7 mouse cellular contexts compared by ENCODE assay signal in genomic region chr9:108569381-108570206, GRCm38 (mm10). TPM values are rescaled to one million over a fixed set of nuclear protein-coding genes. Genes with fewer than 3 reads are reported as not detected.
DNase-seq lines count a peak whose midpoint lies in the region; ATAC-seq and TF ChIP-seq lines count a peak whose summit lies in the region.

Gene Dalrd3 (plus strand): TSS chr9:108569886.

- peak within 1 kb of the TSS; percentile 91 for H3K27ac ChIP-seq in embryonic facial prominence, embryonic 10.5 days (replicated peaks)
- H3K27ac ChIP-seq in intestine, postnatal 0 days (ENCODE audit: low read depth, low read length) = peak within 1 kb of the TSS; percentile 91
- H3K27ac ChIP-seq in limb, embryonic 12.5 days = peak within 1 kb of the TSS; percentile 80
- H3K27ac ChIP-seq in midbrain, embryonic 15.5 days = peak within 1 kb of the TSS; percentile 75
- H3K27ac ChIP-seq in spleen, adult 2 months (ENCODE audit: insufficient read depth, low read length) = peak within 1 kb of the TSS; percentile 48

- peak within 1 kb of the TSS; percentile 45; the same call in 1 of the 2 replicates for H3K9ac ChIP-seq in intestine, postnatal 0 days (ENCODE audit: low read depth, low read length)
- H3K9ac ChIP-seq in limb, embryonic 12.5 days (replicated peaks) = peak within 1 kb of the TSS; percentile 57
- peak within 1 kb of the TSS; percentile 58 for H3K9ac ChIP-seq in midbrain, embryonic 15.5 days

- peak within 1 kb of the TSS; percentile 98 for H3K4me2 ChIP-seq in intestine, postnatal 0 days (replicated peaks; ENCODE audit: low read depth)
- H3K4me2 ChIP-seq in limb, embryonic 12.5 days = peak within 1 kb of the TSS; percentile 98
- peak within 1 kb of the TSS; percentile 98 for H3K4me2 ChIP-seq in midbrain, embryonic 15.5 days

- H3K36me3 ChIP-seq in embryonic facial prominence, embryonic 10.5 days (replicated peaks) = peaks cover 61% of the 10 kb centered on the region
- peaks cover 29% of the 10 kb centered on the region for H3K36me3 ChIP-seq in intestine, postnatal 0 days (ENCODE audit: control insufficient read depth, insufficient read depth)
- peaks cover 55% of the 10 kb centered on the region for H3K36me3 ChIP-seq in limb, embryonic 12.5 days
- peaks cover 41% of the 10 kb centered on the region for H3K36me3 ChIP-seq in midbrain, embryonic 15.5 days (replicated peaks)
- H3K36me3 ChIP-seq in spleen, adult 2 months (ENCODE audit: control insufficient read depth, insufficient read depth, low read length) = peaks cover 11% of the 10 kb centered on the region; the same call in 1 of the 2 replicates

- peak; percentile 45 for ATAC-seq in intestine, postnatal 0 days
- ATAC-seq in limb, embryonic 12.5 days (ENCODE audit: insufficient number of reproducible peaks, insufficient read depth, low FRiP score, low TSS enrichment, low read depth) = peak; percentile 60
- peak; percentile 61 for ATAC-seq in midbrain, embryonic 15.5 days (replicated peaks)

- 6% methylated on average over 42 of the region's 42 CpGs for WGBS in embryonic facial prominence, embryonic 10.5 days
- 5% methylated on average over 42 of the region's 42 CpGs for WGBS in intestine, postnatal 0 days
- WGBS in limb, embryonic 12.5 days = 7% methylated on average over 42 of the region's 42 CpGs
- WGBS in midbrain, embryonic 15.5 days = 5% methylated on average over 42 of the region's 42 CpGs
- WGBS in spleen, adult 2 months = 1% methylated on average over 42 of the region's 42 CpGs

- DNase-seq in adrenal gland, postnatal 14 days = peak; percentile 96
- peak; percentile 96 for DNase-seq in embryonic facial prominence, embryonic 10.5 days (ENCODE audit: low spot score)
- no peak for DNase-seq in gonadal fat pad, adult 2 months (ENCODE audit: low read depth)
- DNase-seq in spleen, adult 2 months (ENCODE audit: low read depth in 1 of 2, low spot score in 2 of 2) = peak; percentile 79 to 87

- TF ChIP-seq POLR2A in spleen, adult 2 months (IDR thresholded peaks at IDR 0.05; ENCODE audit: low read depth, low read length) = no peak

- peaks cover 69% of the 10 kb centered on the region for H3K4me1 ChIP-seq in embryonic facial prominence, embryonic 10.5 days
- H3K4me1 ChIP-seq in intestine, postnatal 0 days (replicated peaks; ENCODE audit: control insufficient read depth, insufficient read depth, low read length) = peaks cover 12% of the 10 kb centered on the region; the same call in 1 of the 2 replicates
- H3K4me1 ChIP-seq in limb, embryonic 12.5 days (replicated peaks) = peaks cover 47% of the 10 kb centered on the region
- H3K4me1 ChIP-seq in midbrain, embryonic 15.5 days = peaks cover 61% of the 10 kb centered on the region
- H3K4me1 ChIP-seq in spleen, adult 2 months (ENCODE audit: control insufficient read depth, insufficient read depth, insufficient read length) = peaks cover 15% of the 10 kb centered on the region

- no peaks in the 10 kb centered on the region for H3K27me3 ChIP-seq in embryonic facial prominence, embryonic 10.5 days (replicated peaks; ENCODE audit: low read depth, poor library complexity, severe bottlenecking)
- no peaks in the 10 kb centered on the region for H3K27me3 ChIP-seq in intestine, postnatal 0 days (replicated peaks; ENCODE audit: control insufficient read depth, insufficient read depth, low read length)
- no peaks in the 10 kb centered on the region for H3K27me3 ChIP-seq in limb, embryonic 12.5 days
- no peaks in the 10 kb centered on the region for H3K27me3 ChIP-seq in midbrain, embryonic 15.5 days (replicated peaks)
- H3K27me3 ChIP-seq in spleen, adult 2 months (ENCODE audit: control insufficient read depth, insufficient read depth, low read length) = no peaks in the 10 kb centered on the region

- TF ChIP-seq CTCF in intestine, postnatal 0 days (IDR thresholded peaks at IDR 0.05; ENCODE audit: low read depth) = no peak
- TF ChIP-seq CTCF in spleen, adult 2 months (IDR thresholded peaks at IDR 0.05; ENCODE audit: extremely low read depth, insufficient read depth, insufficient read length, insufficient replicate concordance) = 0 out of 2 replicates have a peak, but pooled peaks have one; percentile 0

- peak within 1 kb of the TSS; percentile 69 for H3K4me3 ChIP-seq in embryonic facial prominence, embryonic 10.5 days
- peak within 1 kb of the TSS; percentile 69 for H3K4me3 ChIP-seq in intestine, postnatal 0 days (ENCODE audit: low read depth, low read length)
- peak within 1 kb of the TSS; percentile 64 for H3K4me3 ChIP-seq in limb, embryonic 12.5 days (replicated peaks)
- peak within 1 kb of the TSS; percentile 62 for H3K4me3 ChIP-seq in midbrain, embryonic 15.5 days
- peak within 1 kb of the TSS; percentile 71 for H3K4me3 ChIP-seq in spleen, adult 2 months (ENCODE audit: extremely low read depth, insufficient read depth, insufficient read length)

- H3K9me3 ChIP-seq in embryonic facial prominence, embryonic 10.5 days = no peaks in the 10 kb centered on the region
- H3K9me3 ChIP-seq in intestine, postnatal 0 days (ENCODE audit: control insufficient read depth) = no peaks in the 10 kb centered on the region
- H3K9me3 ChIP-seq in limb, embryonic 12.5 days = no peaks in the 10 kb centered on the region
- no peaks in the 10 kb centered on the region for H3K9me3 ChIP-seq in midbrain, embryonic 15.5 days

RNA-seq across cellular contexts. Expression of gene Dalrd3, which starts in this region (rescaled TPM):
- total RNA-seq in adrenal gland, postnatal 14 days (2021) = 48.8 and 51.5 TPM in 2 replicates
- 191 and 200 TPM in 2 replicates for polyA plus RNA-seq in embryonic facial prominence, embryonic 10.5 days (2016; fragmentation: Nextera tagmentation; extraction: Ambion mirVana)
- polyA plus RNA-seq in gonadal fat pad, adult 2 months (2012; rRNA removed) = 197 and 214 TPM in 2 replicates
- 36.7 and 38.3 TPM in 2 replicates for polyA plus RNA-seq in intestine, postnatal 0 days (2015; fragmentation: Nextera tagmentation; extraction: Ambion mirVana)
- polyA plus RNA-seq in limb, embryonic 12.5 days (2016; fragmentation: Nextera tagmentation; extraction: Ambion mirVana) = 197 and 230 TPM in 2 replicates
- polyA plus RNA-seq in midbrain, embryonic 15.5 days (2015; fragmentation: Nextera tagmentation; extraction: Ambion mirVana) = 336 and 351 TPM in 2 replicates
- 187 and 225 TPM in 2 replicates for polyA plus RNA-seq in spleen, adult 2 months (2012; rRNA removed)
